Mouse (Mus musculus) ES-Bruce4 (cell line): ENCODE results near the gene Krt81. TPM values are rescaled to one million over a fixed set of nuclear protein-coding genes. Genes with fewer than 3 reads are reported as not detected.
A peak's percentile ranks its signal among the peaks of the same experiment; 100 is the strongest.

ENCODE experiments used
- H3K27ac ChIP-seq: 2 replicates; pipeline ENCODE4 v1.5.1; 2012; ENCODE audit warnings: low read length, inconsistent platforms; ENCODE audit not compliant: insufficient read depth
- H3K27me3 ChIP-seq: 2 replicates; pipeline ENCODE4 v1.6.1; 2012; ENCODE audit warnings: mild to moderate bottlenecking, low read length, inconsistent platforms; ENCODE audit not compliant: control insufficient read depth, poor library complexity, insufficient read depth, severe bottlenecking
- H3K36me3 ChIP-seq: 2 replicates; pipeline ENCODE4 v1.6.1; 2012; ENCODE audit warnings: inconsistent platforms, mild to moderate bottlenecking, low read length, moderate library complexity; ENCODE audit not compliant: control insufficient read depth, poor library complexity, insufficient read depth, severe bottlenecking
- H3K4me1 ChIP-seq: one replicate; pipeline ENCODE4 v1.8.1; 2011; ENCODE audit warnings: low read length; ENCODE audit not compliant: control insufficient read depth, insufficient read depth
- H3K4me3 ChIP-seq: 2 replicates; pipeline ENCODE4 v1.5.1; 2011; ENCODE audit warnings: low read depth, mild to moderate bottlenecking, low read length
- H3K9ac ChIP-seq: 2 replicates; pipeline ENCODE4 v1.6.1; 2012; ENCODE audit warnings: low read depth, mild to moderate bottlenecking, inconsistent platforms; ENCODE audit not compliant: poor library complexity, severe bottlenecking
- H3K9me3 ChIP-seq: replicated peaks from 2 replicates; pipeline ENCODE4 v1.6.1; 2012; ENCODE audit warnings: mild to moderate bottlenecking, low read length, inconsistent platforms; ENCODE audit not compliant: control insufficient read depth, poor library complexity, insufficient read depth, severe bottlenecking
- CTCF ChIP-seq: IDR thresholded peaks from one replicate; pipeline ENCODE4 v1.8.1; 2011; ENCODE audit warnings: low read depth, low read length
- EP300 ChIP-seq: IDR thresholded peaks from 2 replicates; pipeline ENCODE4 v1.6.1; 2011; ENCODE audit warnings: low read depth, low read length; ENCODE audit not compliant: insufficient read depth
- POLR2A ChIP-seq: IDR thresholded peaks from one replicate; pipeline ENCODE4 v1.8.1; 2011; ENCODE audit warnings: low read length; ENCODE audit not compliant: insufficient read depth
- polyA plus RNA-seq: library from polyadenylated mRNA; stranded (reverse); fragments of >200 nt; gene quantifications from 2 replicates; pipeline ENCODE4 v1.2.4, GENCODE M21; 2011; ENCODE audit warnings: low read depth; ENCODE audit not compliant: missing spikeins, insufficient read depth, insufficient read length

Krt81 gene
- polyA plus RNA-seq, 1 experiment = not detected

DNA sequence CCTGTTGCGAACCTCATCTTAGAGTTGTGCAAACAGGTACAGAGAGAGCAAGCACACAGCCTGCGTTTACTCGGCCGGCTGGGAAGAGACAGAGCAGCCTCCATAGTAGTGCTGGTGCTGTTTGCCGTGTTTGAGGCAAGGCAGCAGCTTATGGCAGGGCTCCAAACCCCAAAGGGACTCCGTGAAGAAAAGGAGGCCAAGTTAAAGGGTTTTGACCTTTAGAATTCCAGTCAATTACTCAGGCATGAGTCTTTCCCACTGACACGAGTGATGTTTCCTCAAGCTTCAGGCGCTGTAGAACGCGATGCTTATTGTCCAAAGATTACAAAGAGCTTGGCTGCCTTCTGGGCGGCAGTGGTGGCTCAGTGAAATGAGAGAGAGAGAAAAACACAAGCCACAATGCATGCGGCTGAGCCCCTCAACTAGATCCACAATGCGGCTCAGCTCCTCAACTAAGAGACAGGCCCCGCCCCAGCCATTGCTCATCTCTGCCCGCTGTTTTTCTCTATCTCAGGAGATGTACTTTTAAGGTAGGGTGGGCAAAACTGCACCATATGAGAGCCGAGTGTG is 5.1 kb downstream of the Krt81 start:
- Histone ChIP-seq H3K36me3 (no peaks in the 10 kb centered on the region), H3K9ac (no peak overlapping the region), H3K9me3 (no peaks in the 10 kb centered on the region), H3K27me3 (no peaks in the 10 kb centered on the region), H3K27ac (no peak overlapping the region), H3K4me3 (no peak overlapping the region), H3K4me1 (no peaks in the 10 kb centered on the region)
- TF ChIP-seq EP300 (no peak), POLR2A (no peak), CTCF (no peak)

DNA sequence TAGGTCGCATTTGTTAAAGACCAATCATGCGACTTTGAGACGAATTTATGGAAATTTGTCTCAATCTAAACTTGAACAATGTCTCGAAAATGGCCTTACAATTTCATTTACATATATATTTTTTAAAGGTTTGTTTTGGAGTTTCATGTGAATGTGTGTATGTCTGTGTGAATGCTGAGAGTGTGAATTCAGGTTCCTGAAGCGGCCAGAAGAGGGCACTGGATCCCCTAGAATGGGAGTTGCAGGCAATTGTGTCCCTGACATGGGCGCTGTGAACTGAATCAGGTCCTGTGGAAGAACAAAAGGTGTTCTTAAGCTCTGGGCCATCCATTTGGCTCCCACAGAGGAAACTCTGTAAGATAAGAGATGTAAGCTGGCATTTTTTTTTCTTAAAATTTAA is 7.7 kb downstream of the Krt81 start:
- Histone ChIP-seq H3K9me3 (no peaks in the 10 kb centered on the region), H3K4me1 (no peaks in the 10 kb centered on the region), H3K9ac (no peak overlapping the region), H3K27me3 (no peaks in the 10 kb centered on the region), H3K36me3 (no peaks in the 10 kb centered on the region), H3K4me3 (no peak overlapping the region), H3K27ac (no peak overlapping the region)
- TF ChIP-seq POLR2A (no peak), CTCF (peak; percentile 21), EP300 (no peak)

DNA sequence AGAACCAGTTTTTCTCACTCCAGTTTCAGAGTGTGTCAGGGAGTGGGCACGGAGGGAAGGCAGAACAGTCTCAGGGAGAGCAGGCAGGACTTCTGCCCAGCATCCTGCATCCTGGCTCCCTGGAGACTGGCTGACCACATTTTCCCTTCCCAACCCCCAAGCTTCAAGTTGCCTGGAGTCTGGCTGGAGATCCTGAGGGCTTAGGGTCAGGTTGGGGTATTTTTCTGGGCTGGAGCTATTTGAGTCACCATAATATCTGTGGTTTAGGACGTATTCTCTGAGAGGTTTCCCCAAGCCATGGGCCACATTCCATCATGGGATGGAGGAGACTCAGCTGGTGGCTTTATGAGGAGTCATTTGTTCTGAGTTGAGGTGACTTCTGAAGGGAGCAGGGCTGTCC is 8.3 kb downstream of the Krt81 start:
- no peaks in the 10 kb centered on the region for H3K9me3 ChIP-seq
- no peak overlapping the region for H3K9ac ChIP-seq
- TF ChIP-seq EP300 (no peak), POLR2A (no peak), CTCF (no peak)
- H3K27ac ChIP-seq = no peak overlapping the region
- H3K4me1 ChIP-seq = no peaks in the 10 kb centered on the region
- no peak overlapping the region for H3K4me3 ChIP-seq
- no peaks in the 10 kb centered on the region for H3K27me3 ChIP-seq
- H3K36me3 ChIP-seq = no peaks in the 10 kb centered on the region

DNA sequence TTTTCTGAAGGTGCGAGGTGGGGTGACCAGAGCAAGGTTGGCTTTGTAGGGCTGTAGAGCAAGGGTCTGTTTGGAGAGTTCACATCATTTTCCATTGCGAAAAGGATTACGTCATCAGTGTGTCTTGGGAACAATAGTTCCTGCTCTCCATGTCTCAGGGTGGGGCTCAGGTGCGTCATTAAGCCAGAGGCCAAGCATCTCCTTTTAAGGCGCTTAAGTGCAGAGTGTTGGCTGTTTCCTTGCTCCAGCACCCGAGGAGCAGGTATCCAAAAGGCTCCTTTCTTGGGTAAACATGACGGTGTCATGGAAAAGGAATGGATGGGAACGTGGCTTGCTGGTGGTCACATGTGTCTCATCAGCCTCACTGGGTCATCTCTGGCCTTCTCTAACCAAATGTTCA is 8.8 kb downstream of the Krt81 start:
- Histone ChIP-seq H3K4me3 (no peak overlapping the region), H3K27me3 (no peaks in the 10 kb centered on the region), H3K27ac (no peak overlapping the region), H3K9ac (no peak overlapping the region), H3K9me3 (no peaks in the 10 kb centered on the region), H3K36me3 (no peaks in the 10 kb centered on the region), H3K4me1 (no peaks in the 10 kb centered on the region)
- no peak for TF ChIP-seq POLR2A
- no peak for TF ChIP-seq EP300
- TF ChIP-seq CTCF = no peak

DNA sequence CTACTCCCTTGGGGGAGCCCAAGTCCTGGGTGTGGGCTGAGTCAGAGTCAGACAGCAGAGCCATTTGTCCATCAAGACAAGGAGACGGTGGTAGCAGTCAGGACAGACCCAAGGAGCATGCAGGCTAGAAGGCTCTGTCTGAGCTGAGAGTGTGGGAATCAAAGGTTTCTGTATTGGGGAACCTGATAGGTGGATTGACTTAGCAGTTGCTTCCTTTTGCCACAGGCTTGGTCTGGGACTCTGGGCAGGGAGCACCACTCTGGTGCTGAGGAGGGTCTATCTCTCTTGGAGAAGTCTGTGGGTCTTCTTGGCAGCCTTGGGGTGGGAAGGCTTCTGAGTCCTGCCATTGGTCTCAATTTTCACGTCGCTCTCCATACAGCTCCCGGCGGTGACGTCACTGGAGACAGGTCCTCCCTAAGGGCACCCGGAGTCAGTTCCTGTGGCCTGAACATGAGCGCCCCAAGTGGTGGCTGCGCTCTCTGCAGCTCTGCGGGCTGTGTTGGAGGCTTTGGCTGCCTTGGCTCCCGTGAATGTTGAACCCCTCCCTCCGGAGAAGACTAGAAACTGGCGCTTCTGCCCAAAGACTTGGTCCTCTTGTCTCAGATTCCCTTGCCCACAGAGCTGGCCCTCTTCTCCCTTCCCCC is 10.3 kb downstream of the Krt81 start:
- no peaks in the 10 kb centered on the region for H3K27me3 ChIP-seq
- H3K9me3 ChIP-seq = no peaks in the 10 kb centered on the region
- no peak overlapping the region for H3K9ac ChIP-seq
- H3K4me3 ChIP-seq = 0 out of 2 replicates have a peak overlapping the region, but pooled peaks have one; percentile 23
- no peaks in the 10 kb centered on the region for H3K36me3 ChIP-seq
- no peak overlapping the region for H3K27ac ChIP-seq
- TF ChIP-seq CTCF (peak; percentile 80), POLR2A (no peak)
- no peaks in the 10 kb centered on the region for H3K4me1 ChIP-seq

DNA sequence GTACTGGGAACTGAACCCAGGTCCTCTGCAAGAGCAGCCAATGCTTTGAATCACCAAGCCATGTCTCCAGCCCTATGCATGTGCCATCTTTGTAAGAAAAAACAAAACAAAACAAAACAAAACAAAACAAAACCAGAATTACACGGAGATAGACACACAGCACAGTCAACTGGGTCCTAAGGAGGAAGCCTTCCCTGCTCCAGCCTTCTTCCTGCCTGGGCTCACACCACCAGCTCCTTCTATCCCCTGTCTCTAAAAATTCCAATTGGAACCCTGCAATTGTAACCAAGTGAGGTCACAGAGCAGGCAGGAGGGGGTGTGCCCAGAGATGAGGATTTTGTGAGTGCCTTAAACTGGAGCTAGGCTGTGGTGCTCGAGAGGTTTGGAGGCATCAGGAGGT is 16.1 kb downstream of the Krt81 start, which contains the start of gene Krt88:
Krt88 (plus strand) TSS at position 301 of the 400 bp plus-strand sequence.
- H3K36me3 ChIP-seq = no peaks in the 10 kb centered on the region
- H3K27me3 ChIP-seq = no peaks in the 10 kb centered on the region
- no peak within 1 kb of the TSS for H3K9ac ChIP-seq
- TF ChIP-seq POLR2A (no peak), EP300 (no peak), CTCF (no peak)
- H3K4me3 ChIP-seq = no peak within 1 kb of the TSS
- H3K4me1 ChIP-seq = no peaks in the 10 kb centered on the region
- H3K27ac ChIP-seq = no peak within 1 kb of the TSS
- no peaks in the 10 kb centered on the region for H3K9me3 ChIP-seq
